Mouse (Mus musculus): ENCODE measurements around the gene Saa2. TPM values are rescaled to one million over a fixed set of nuclear protein-coding genes. Genes with fewer than 3 reads are reported as not detected.

Saa2 gene
- polyA plus RNA-seq (2012; rRNA removed): 2.9 and 17.4 TPM in 2 replicates

DNA sequence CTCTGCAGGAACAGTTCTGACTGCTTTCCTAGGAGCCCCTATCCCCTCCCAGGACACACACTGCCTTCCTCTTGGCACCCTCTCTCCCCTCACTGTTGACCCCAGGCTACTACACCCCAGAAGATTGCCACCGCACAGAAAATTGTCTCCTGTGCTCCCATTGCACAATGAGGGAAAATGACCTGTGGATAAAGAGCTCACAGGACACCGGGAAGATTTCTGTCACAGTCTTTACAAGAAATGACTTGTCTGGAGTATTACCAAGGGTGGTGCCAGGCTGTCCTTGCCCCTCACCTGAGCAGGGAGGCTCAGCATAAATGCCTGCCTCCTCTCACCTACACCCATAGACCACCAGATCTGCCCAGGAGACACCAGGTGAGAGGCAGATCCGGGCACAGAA lies at the start of gene Saa2:
TSS of gene Saa2 (plus strand) at position 301 of the 400 bp plus-strand sequence.

DNA sequence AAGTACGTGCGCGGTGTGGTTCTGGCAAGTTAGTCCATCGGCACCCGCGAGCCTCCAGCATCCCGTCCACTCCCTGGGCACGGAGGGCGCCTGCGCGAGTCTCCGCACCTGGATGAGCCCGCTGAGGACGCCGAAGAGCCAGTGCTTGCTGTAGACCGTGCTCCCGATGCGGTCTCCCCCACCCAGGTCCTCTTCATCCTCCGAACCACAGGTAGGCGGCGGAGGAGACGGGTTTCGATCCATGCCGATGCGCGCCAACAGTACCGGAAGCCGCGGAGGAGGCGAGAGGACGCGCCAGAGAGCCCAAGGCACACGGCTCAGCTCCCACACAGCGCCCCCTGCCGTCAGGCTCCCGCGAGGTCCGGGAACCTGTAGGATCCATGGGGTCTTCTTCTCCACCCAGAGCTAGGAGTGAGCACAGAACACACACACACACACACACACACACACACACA lies 41.2 kb upstream of the Saa2 start, which contains the start of gene Saal1:
TSS of gene Saal1 (minus strand) at position 291 of the 455 bp plus-strand sequence.

DNA sequence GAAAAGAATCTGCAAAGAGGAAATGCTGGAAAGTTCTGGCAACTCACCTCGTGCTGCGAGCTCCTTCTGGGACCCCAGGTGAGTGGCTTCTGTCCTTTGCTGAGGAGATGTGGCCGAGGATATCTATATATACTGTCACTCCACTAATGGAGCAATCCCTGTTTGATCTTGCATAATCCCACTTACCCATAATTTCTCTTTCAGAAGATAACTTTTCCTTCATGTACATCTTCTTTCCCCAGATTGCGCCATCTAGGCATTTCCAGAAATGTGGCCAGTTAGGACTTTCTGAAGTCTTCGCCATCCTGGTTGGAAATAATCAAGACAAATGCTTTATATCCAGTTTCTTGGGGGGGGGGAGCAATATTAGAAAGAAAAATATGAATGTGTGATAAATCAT lies 36.0 kb upstream of the Saa2 start, which contains the start of gene Saa3:
TSS of gene Saa3 (minus strand) at position 101 of the 400 bp plus-strand sequence.

DNA sequence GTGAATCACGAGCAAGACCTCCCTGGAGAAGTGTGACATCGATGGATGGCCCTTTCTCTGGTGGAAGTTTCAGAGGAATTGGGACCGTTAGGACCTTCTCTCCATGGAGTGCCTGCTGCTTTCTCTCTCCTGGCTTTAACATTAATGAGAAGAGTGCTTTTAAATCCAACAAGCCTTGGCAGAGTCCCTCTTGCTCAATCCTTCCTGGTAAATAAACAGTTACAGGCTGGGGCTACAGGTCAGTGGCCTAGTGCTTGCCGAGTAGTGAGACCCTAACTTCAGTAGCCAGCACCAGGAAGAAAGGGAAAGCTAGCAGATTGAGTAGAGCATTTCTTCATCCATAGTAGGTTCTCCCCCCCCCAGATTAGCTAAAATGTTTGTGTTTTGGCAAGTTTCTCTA lies 19.1 kb upstream of the Saa2 start, which contains the start of gene Saa4:
TSS of gene Saa4 (minus strand) at position 146 of the 400 bp plus-strand sequence.

DNA sequence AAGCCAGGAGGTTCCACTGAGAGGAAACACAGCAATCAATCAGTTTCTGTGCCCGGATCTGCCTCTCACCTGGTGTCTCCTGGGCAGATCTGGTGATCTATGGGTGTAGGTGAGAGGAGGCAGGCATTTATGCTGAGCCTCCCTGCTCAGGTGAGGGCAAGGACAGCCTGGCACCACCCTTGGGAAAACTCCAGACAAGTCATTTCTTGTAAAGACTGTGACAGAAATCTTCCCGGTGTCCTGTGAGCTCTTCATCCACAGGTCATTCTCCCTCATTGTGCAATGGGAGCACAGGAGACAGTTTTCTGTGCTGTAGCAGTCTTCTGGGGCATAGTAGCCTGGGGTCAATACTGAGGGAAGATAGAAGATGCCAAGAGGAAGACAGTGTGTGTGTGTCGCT lies 8.7 kb upstream of the Saa2 start, which contains the start of gene Saa1:
TSS of gene Saa1 (minus strand) at position 101 of the 400 bp plus-strand sequence.

DNA sequence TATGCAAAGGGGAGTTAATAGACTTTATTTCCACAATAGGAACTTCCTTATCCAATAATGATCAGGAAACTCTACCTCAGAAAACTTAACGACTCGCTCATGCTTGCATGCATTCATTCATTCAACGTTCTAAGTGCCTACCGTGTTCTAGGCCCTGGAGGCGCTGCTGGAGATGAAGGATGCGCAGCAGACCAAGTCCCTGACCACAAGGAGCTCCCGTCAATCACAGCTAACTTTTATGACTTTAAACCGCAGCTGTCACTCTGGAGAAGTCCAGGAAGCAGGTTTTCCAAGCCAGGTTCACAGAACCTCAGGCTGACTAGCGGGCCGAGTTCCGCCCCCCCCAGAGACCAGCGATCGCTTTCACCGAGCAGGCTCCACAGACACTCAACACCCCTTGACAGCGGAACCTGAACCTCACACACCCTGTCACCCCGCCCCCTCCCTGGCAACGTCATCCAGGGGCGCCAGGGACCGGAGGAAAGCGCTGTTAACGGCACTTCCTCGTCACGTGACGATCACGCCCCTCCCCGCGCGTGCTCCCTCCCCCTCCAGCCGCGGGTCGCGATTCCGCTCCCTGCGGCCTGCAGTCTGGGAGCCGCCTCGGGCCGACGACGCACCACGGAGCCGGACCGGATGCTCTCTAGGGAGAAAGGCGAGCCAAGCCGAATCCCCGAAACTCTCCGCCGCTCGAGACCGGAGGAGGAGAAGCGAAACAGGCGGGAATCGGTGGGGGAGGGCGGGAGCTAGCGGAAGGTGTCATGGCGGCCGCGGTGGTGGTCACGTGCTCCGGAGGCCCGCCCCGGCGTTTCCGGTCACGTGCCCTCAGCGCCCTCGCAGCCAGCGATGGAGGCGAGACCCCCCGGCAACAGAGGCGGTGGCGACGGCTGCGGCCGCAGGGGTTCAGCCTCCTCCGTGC lies 44.0 kb downstream of the Saa2 start, which contains the start of the genes Hps5 and Gtf2h1:
TSS of gene Hps5 (minus strand) at position 778 of the 919 bp plus-strand sequence.
TSS of gene Gtf2h1 (plus strand) at position 817 of the 919 bp plus-strand sequence.

Other genes with a start within 250 kb of the Saa2 start
- 7.8 and 11.4 TPM in 2 replicates for gene Sergef, start 112.0 kb upstream of the Saa2 start, polyA plus RNA-seq (2012; rRNA removed)
- gene Tph1, start 79.3 kb upstream of the Saa2 start, polyA plus RNA-seq (2012; rRNA removed): 4.0 and 5.9 TPM in 2 replicates
- 4.9 and 6.1 TPM in 2 replicates for gene Saal1, start 41.1 kb upstream of the Saa2 start, polyA plus RNA-seq (2012; rRNA removed)
- gene Saa3, start 36.1 kb upstream of the Saa2 start, polyA plus RNA-seq (2012; rRNA removed): 0.43 and 0.90 TPM in 2 replicates
- gene Saa4, start 19.2 kb upstream of the Saa2 start, polyA plus RNA-seq (2012; rRNA removed): 0.05 TPM in 1 of 2 replicates, not detected in the other
- gene Saa1, start 8.8 kb upstream of the Saa2 start, polyA plus RNA-seq (2012; rRNA removed): 404 and 570 TPM in 2 replicates
- gene Hps5, start 44.3 kb downstream of the Saa2 start, polyA plus RNA-seq (2012; rRNA removed): 21.3 and 22.3 TPM in 2 replicates
- 6.1 and 8.3 TPM in 2 replicates for gene Gtf2h1, start 44.3 kb downstream of the Saa2 start, polyA plus RNA-seq (2012; rRNA removed)
- gene Ldha, start 89.7 kb downstream of the Saa2 start, polyA plus RNA-seq (2012; rRNA removed): 720 and 854 TPM in 2 replicates
- gene Ldhc, start 109.4 kb downstream of the Saa2 start, polyA plus RNA-seq (2012; rRNA removed): not detected in 2 replicates
- 67.5 and 67.9 TPM in 2 replicates for gene Tsg101, start 168.2 kb downstream of the Saa2 start, polyA plus RNA-seq (2012; rRNA removed)
- 1.8 and 2.2 TPM in 2 replicates for gene Uevld, start 206.7 kb downstream of the Saa2 start, polyA plus RNA-seq (2012; rRNA removed)
- not detected in 2 replicates for gene Gm9999, start 231.8 kb downstream of the Saa2 start, polyA plus RNA-seq (2012; rRNA removed)

Measured in colon, adult 2 months (tissue).